Mouse (Mus musculus) kidney, adult 10 weeks (tissue): ENCODE measurements around the gene Ppp1r1b. TPM values are rescaled to one million over a fixed set of nuclear protein-coding genes. Genes with fewer than 3 reads are reported as not detected.

Experiments
- polyA plus RNA-seq: library from polyadenylated mRNA; stranded (reverse); fragments of 350-450 nt; fragmentation: Illumina TruSeq; extraction: RNeasy Lipid Tissue Mini Kit (QIAGEN cat#74804); gene quantifications from one replicate; pipeline ENCODE4 v1.2.3, GENCODE M21; 2014; ENCODE audit warnings: low read depth, low replicate concordance

Ppp1r1b gene
- 6.8 TPM for polyA plus RNA-seq

GRCm38 (mm10) chr11:98348083-98348961 is at the start of gene Ppp1r1b:
Gene Ppp1r1b (plus strand): TSS chr11:98348404.

GRCm38 (mm10) chr11:98329081-98329959 is 18.9 kb upstream of the Ppp1r1b start, which contains the start of gene Neurod2:
Gene Neurod2 (minus strand): TSS chr11:98329648.

GRCm38 (mm10) chr11:98358161-98359083 is 10.2 kb downstream of the Ppp1r1b start, which contains the start of gene Stard3:
Gene Stard3 (plus strand): TSS chr11:98358368.

GRCm38 (mm10) chr11:98383261-98384030 is 35.2 kb downstream of the Ppp1r1b start, which contains the start of gene Tcap:
Gene Tcap (plus strand): TSS chr11:98383811.

GRCm38 (mm10) chr11:98385638-98386585 is 37.7 kb downstream of the Ppp1r1b start, which contains the start of gene Pnmt:
Gene Pnmt (plus strand): TSS chr11:98386450.

GRCm38 (mm10) chr11:98400161-98400726 is 52.0 kb downstream of the Ppp1r1b start, which contains the start of gene Pgap3:
Gene Pgap3 (minus strand): TSS chr11:98400490.

Other genes starting within 250 kb of the Ppp1r1b start
- gene Fbxl20, start 198.0 kb upstream of the Ppp1r1b start, polyA plus RNA-seq: 12.1 TPM
- 31.2 TPM for gene Med1, start 155.1 kb upstream of the Ppp1r1b start, polyA plus RNA-seq
- 24.2 TPM for gene Cdk12, start 145.3 kb upstream of the Ppp1r1b start, polyA plus RNA-seq
- not detected for gene Neurod2, start 18.8 kb upstream of the Ppp1r1b start, polyA plus RNA-seq
- 1.0 TPM for gene Stard3, start 10.0 kb downstream of the Ppp1r1b start, polyA plus RNA-seq
- gene Tcap, start 35.4 kb downstream of the Ppp1r1b start, polyA plus RNA-seq: not detected
- not detected for gene Pnmt, start 38.0 kb downstream of the Ppp1r1b start, polyA plus RNA-seq
- gene Pgap3, start 52.1 kb downstream of the Ppp1r1b start, polyA plus RNA-seq: 0.28 TPM
- 1.3 TPM for gene Erbb2, start 64.1 kb downstream of the Ppp1r1b start, polyA plus RNA-seq
- 101 TPM for gene Mien1, start 90.6 kb downstream of the Ppp1r1b start, polyA plus RNA-seq
- 5.3 TPM for gene Grb7, start 98.0 kb downstream of the Ppp1r1b start, polyA plus RNA-seq
- not detected for gene Ikzf3, start 197.6 kb downstream of the Ppp1r1b start, polyA plus RNA-seq
- 0.49 TPM for gene Zpbp2, start 202.7 kb downstream of the Ppp1r1b start, polyA plus RNA-seq
- gene Ormdl3, start 239.0 kb downstream of the Ppp1r1b start, polyA plus RNA-seq: 3.5 TPM
- not detected for gene Lrrc3c, start 249.9 kb downstream of the Ppp1r1b start, polyA plus RNA-seq